Mouse (Mus musculus) CH12.LX (cell line): ENCODE results near the gene Rgs3.

Experiments
- CHD1 ChIP-seq: IDR thresholded peaks from 2 replicates; pipeline ENCODE4 v1.6.1; 2012; ENCODE audit warnings: low read depth, low read length, improper control_type of control experiment, inconsistent platforms
- CHD2 ChIP-seq: IDR thresholded peaks from 2 replicates; pipeline ENCODE4 v1.6.1; 2011; ENCODE audit warnings: low read length, improper control_type of control experiment
- CTCF ChIP-seq, 2 experiments: IDR thresholded peaks in 1 of 2; conservative IDR thresholded peaks in 1 of 2; 2 replicates each; pipeline ENCODE4 v1.5.1; 2011 to 2012; ENCODE audit warnings: low read depth in 2 of 2, low read length in 2 of 2, improper control_type of control experiment in 1 of 2, inconsistent platforms in 1 of 2, mild to moderate bottlenecking in 1 of 2, moderate library complexity in 1 of 2
- EP300 ChIP-seq: IDR thresholded peaks from 2 replicates; pipeline ENCODE4 v1.6.1; 2011; ENCODE audit warnings: low read length, improper control_type of control experiment
- JUND ChIP-seq: conservative IDR thresholded peaks from 2 replicates; pipeline ENCODE4 v1.6.1; 2011; ENCODE audit warnings: low read depth, low read length, improper control_type of control experiment
- MAX ChIP-seq: IDR thresholded peaks from 2 replicates; pipeline ENCODE4 v1.6.1; 2011; ENCODE audit warnings: low read length, improper control_type of control experiment
- MXI1 ChIP-seq: IDR thresholded peaks from 2 replicates; pipeline ENCODE4 v1.6.1; 2011; ENCODE audit warnings: mild to moderate bottlenecking, low read depth, low read length, improper control_type of control experiment
- NELFE ChIP-seq: IDR thresholded peaks from 2 replicates; pipeline ENCODE4 v1.6.1; 2011; ENCODE audit warnings: low read depth, low read length, improper control_type of control experiment
- POLR2A ChIP-seq: IDR thresholded peaks from 2 replicates; pipeline ENCODE4 v1.6.1; 2011; ENCODE audit warnings: low read depth, mild to moderate bottlenecking, improper control_type of control experiment, low read length
- RCOR1 ChIP-seq: conservative IDR thresholded peaks from 2 replicates; pipeline ENCODE4 v1.6.1; 2012; ENCODE audit warnings: low read depth, mild to moderate bottlenecking, inconsistent platforms, low read length, improper control_type of control experiment
- SIN3A ChIP-seq: IDR thresholded peaks from 2 replicates; pipeline ENCODE4 v1.6.1; 2012; ENCODE audit warnings: low read length, improper control_type of control experiment, inconsistent platforms
- ZMIZ1 ChIP-seq: IDR thresholded peaks from 2 replicates; pipeline ENCODE4 v1.6.1; 2012; ENCODE audit warnings: low read depth, mild to moderate bottlenecking, inconsistent platforms, low read length, improper control_type of control experiment
- ZNF384 ChIP-seq: IDR thresholded peaks from 2 replicates; pipeline ENCODE4 v1.6.1; 2012; ENCODE audit warnings: low read depth, low read length, improper control_type of control experiment, inconsistent platforms

GRCm38 (mm10) chr4:62703151-62703550 is 143.5 kb downstream of the Rgs3 start:
- TF ChIP-seq CTCF (conservative IDR thresholded peaks at IDR 0.05 in 1 of 2, IDR thresholded peaks at IDR 0.05 in 1 of 2; ENCODE audit: low read depth in 2 of 2, low read length in 2 of 2) = no peak
- TF ChIP-seq CHD1 = no peak
- TF ChIP-seq POLR2A = no peak
- no peak for TF ChIP-seq ZMIZ1
- TF ChIP-seq SIN3A = no peak
- TF ChIP-seq RCOR1 = no peak
- TF ChIP-seq NELFE = no peak
- TF ChIP-seq MAX = no peak
- no peak for TF ChIP-seq MXI1
- no peak for TF ChIP-seq ZNF384
- TF ChIP-seq JUND = no peak
- TF ChIP-seq EP300 = no peak
- no peak for TF ChIP-seq CHD2
